Mouse (Mus musculus) spleen, postnatal 36 days (tissue): Measurements from ENCODE around the gene Ap5b1.

Experiments used
- DNase-seq, 2 experiments: peaks; one replicate each; pipeline ENCODE4 v3.0.0; 2022; ENCODE audit warnings: low spot score in 2 of 2, mixed read lengths in 1 of 2

The Ap5b1 gene

DNA sequence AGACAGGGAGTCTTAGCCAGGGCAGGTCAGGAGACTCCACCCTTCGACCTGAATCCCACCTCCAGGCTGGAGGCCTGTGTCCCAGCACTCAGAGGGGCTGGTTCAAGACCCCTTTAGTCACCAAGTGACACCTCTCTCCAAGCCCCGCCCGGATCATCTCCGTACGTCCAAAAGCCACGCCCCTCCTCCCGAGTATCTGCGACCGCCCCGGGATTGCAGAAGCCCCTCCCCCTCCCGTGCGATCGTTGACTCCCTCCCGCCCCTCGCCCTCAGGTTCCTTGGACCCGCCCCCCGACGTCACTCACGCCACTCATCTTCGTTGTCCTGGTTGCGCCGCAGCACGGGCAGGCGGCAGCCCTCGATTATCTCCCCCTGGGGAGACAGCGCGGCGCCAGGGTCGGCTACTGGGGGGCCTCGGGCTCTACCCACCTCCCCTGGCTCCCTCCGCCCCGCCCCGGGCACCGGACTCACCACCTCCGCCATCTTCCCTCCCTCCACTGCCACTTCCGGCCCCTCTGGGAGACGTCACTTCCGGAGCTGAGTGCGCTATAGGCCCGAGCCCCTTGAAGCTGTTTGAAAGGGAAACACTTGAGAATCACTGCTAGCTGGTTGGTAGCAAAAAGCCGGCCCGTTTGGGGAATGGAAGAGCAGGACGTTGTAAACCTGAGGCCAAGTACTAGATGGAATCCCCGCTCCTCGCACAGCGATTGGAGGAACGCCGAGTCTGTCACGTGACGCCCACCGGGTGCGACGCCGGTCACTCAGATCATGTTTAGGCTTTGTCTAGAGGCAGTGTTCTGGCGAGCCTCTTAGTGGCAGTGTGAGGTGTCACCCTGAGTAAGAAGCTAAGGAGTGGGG, 42.0 kb downstream of the Ap5b1 start, which contains the start of gene Kat5:
Gene Kat5, minus strand, starts transcription at position 691 of the 858 bp plus-strand sequence.
- DNase-seq: peak; percentile 87 to 88

DNA sequence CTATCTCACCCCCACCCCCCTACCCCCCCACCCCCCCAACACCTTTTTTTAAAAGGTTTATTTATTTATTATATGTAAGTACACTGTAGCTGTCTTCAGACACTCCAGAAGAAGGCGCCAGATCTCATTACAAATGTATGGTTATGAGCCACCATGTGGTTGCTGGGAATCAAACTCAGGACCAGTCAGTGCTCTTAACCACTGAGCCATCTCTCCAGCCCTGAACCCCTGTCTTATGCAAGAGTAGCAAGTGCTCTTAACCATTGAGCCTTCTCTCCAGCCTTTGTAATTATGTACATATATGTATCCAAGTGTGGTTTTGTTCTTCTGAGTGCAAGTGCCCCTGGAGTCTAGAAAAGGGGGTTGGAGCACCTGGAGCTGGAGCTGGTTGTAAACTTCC, 44.1 kb downstream of the Ap5b1 start:
- no peak for DNase-seq

DNA sequence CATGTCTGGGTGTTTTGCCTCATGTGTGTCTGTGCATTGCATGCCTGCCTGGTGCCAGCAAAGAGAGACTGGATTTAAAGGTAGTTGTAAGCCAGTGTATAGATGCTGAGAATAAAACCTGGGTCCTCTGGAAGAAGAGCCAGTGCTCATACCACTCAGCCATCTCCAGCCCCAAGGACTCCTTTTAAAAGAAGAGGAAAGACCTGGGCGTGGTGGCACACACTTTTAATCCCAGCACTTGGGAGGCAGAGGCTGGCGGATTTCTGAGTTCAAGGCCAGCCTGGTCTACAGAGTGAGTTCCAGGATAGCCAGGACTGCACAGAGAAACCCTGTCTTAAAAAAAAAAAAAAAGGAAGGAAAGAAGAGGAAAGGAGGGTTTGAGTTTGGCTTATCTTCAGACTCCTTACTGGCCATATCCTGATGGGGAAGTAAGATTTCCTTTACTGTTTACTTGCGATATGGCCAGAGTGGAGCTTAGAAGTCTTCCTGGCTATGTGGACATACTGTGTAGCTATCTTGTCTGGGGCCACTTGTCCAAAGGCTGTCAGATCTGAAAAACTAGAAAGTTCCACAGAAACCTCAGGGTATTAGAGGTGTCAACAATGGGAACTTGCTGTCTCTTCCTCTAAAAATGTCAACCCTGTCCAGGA, 45.1 kb downstream of the Ap5b1 start:
- no peak for DNase-seq

DNA sequence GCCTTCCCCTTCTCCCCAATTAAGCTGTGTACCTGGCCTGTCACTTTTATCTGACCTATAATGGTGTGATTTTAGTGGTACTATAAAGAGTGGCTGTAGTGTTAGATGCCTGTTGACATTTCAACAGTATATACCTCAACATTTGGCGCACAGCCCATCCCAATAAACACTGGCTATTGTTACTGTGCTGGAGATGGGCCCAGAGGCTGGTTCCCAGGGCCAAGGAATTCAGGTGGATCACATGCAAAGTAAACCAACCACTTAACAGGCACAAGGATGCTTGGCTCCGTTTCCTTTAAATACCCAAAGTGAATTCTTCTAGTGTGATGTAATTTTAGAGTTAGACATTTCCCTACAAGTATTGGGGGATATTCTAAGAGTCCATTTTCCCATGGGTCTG, 47.1 kb downstream of the Ap5b1 start:
- DNase-seq: no peak

DNA sequence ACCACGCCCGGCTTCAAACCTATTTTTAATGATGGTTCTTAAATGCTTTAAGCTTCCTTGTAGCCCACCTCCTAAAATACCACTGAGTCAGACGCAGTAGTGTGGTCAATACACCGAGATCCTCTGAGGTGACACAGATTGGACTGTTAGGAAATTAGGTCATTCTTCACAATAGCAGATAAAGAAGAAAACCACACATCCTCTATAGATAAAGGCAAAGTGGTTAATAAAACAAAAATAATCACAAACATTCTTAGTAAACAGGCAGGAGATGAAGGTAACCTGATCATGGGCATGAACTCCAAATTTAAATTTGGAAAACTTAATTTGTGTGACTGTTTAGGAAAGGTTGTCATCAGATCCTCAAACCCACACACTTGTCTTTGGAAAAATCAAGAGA, 52.2 kb downstream of the Ap5b1 start:
- no peak for DNase-seq
